Mouse (Mus musculus): ENCODE data around the gene Piezo1. TPM values are rescaled to one million over a fixed set of nuclear protein-coding genes. Genes with fewer than 3 reads are reported as not detected.

The Piezo1 gene
- total RNA-seq, 2 experiments from 2014 or later: 14.7 to 17.1 TPM

GRCm38 (mm10) chr8:122517541-122518190 lies 33.5 kb downstream of the Piezo1 start:
- ATAC-seq (replicated peaks; ENCODE audit: low FRiP score, poor library complexity, severe bottlenecking): no peak

GRCm38 (mm10) chr8:122515699-122516098 lies 35.4 kb downstream of the Piezo1 start:
- no peak for ATAC-seq (replicated peaks; ENCODE audit: low FRiP score, poor library complexity, severe bottlenecking)

GRCm38 (mm10) chr8:122512392-122512791 lies 38.7 kb downstream of the Piezo1 start:
- no peak for ATAC-seq (replicated peaks; ENCODE audit: low FRiP score, poor library complexity, severe bottlenecking)

- no peak for ATAC-seq (replicated peaks; ENCODE audit: low FRiP score, poor library complexity, severe bottlenecking)
Observed at GRCm38 (mm10) chr8:122511552-122511951, 39.6 kb downstream of the Piezo1 start.

GRCm38 (mm10) chr8:122500856-122501255 lies 50.3 kb downstream of the Piezo1 start:
- ATAC-seq (replicated peaks; ENCODE audit: low FRiP score, poor library complexity, severe bottlenecking): peak; percentile 86

GRCm38 (mm10) chr8:122497912-122498311 lies 53.2 kb downstream of the Piezo1 start:
- ATAC-seq (replicated peaks; ENCODE audit: low FRiP score, poor library complexity, severe bottlenecking): no peak

GRCm38 (mm10) chr8:122497016-122497734 lies 54.0 kb downstream of the Piezo1 start:
- ATAC-seq (replicated peaks; ENCODE audit: low FRiP score, poor library complexity, severe bottlenecking): no peak

GRCm38 (mm10) chr8:122488387-122488786 lies 62.7 kb downstream of the Piezo1 start:
- no peak for ATAC-seq (replicated peaks; ENCODE audit: low FRiP score, poor library complexity, severe bottlenecking)

- ATAC-seq (replicated peaks; ENCODE audit: low FRiP score, poor library complexity, severe bottlenecking): no peak
Observed at GRCm38 (mm10) chr8:122484831-122485230, 66.3 kb downstream of the Piezo1 start.

GRCm38 (mm10) chr8:122483877-122484276 lies 67.3 kb downstream of the Piezo1 start:
- no peak for ATAC-seq (replicated peaks; ENCODE audit: low FRiP score, poor library complexity, severe bottlenecking)

- no peak for ATAC-seq (replicated peaks; ENCODE audit: low FRiP score, poor library complexity, severe bottlenecking)
Observed at GRCm38 (mm10) chr8:122482448-122482847, 68.7 kb downstream of the Piezo1 start.

- peak; percentile 81 for ATAC-seq (replicated peaks; ENCODE audit: low FRiP score, poor library complexity, severe bottlenecking)
Observed at GRCm38 (mm10) chr8:122475580-122476320, 75.4 kb downstream of the Piezo1 start, which contains the start of the genes Rnf166 and Ctu2. Rnf166 (minus strand) TSS chr8:122476064. Ctu2 (plus strand) TSS chr8:122476143.

- peak; percentile 38 for ATAC-seq (replicated peaks; ENCODE audit: low FRiP score, poor library complexity, severe bottlenecking)
Observed at GRCm38 (mm10) chr8:122474951-122475560, 76.1 kb downstream of the Piezo1 start.

- ATAC-seq (replicated peaks; ENCODE audit: low FRiP score, poor library complexity, severe bottlenecking): no peak
Observed at GRCm38 (mm10) chr8:122473911-122474421, 77.2 kb downstream of the Piezo1 start.

- no peak for ATAC-seq (replicated peaks; ENCODE audit: low FRiP score, poor library complexity, severe bottlenecking)
Observed at GRCm38 (mm10) chr8:122470691-122471090, 80.4 kb downstream of the Piezo1 start.

GRCm38 (mm10) chr8:122469965-122470364 lies 81.2 kb downstream of the Piezo1 start:
- no peak for ATAC-seq (replicated peaks; ENCODE audit: low FRiP score, poor library complexity, severe bottlenecking)

- no peak for ATAC-seq (replicated peaks; ENCODE audit: low FRiP score, poor library complexity, severe bottlenecking)
Observed at GRCm38 (mm10) chr8:122469407-122469806, 81.7 kb downstream of the Piezo1 start.

- no peak for ATAC-seq (replicated peaks; ENCODE audit: low FRiP score, poor library complexity, severe bottlenecking)
Observed at GRCm38 (mm10) chr8:122467816-122468215, 83.3 kb downstream of the Piezo1 start.

GRCm38 (mm10) chr8:122464985-122465384 lies 86.1 kb downstream of the Piezo1 start:
- ATAC-seq (replicated peaks; ENCODE audit: low FRiP score, poor library complexity, severe bottlenecking): no peak
